Mouse (Mus musculus) liver, embryonic 13.5 days (tissue): ENCODE results near the gene Smurf2. TPM values are rescaled to one million over a fixed set of nuclear protein-coding genes. Genes with fewer than 3 reads are reported as not detected.
"Not testable (repeated sequence)": the region's sequence is repeated elsewhere in the genome, so short reads cannot be mapped to it uniquely, and the experiment has no call there.

Source experiments
- ATAC-seq: fragments of 200-750 bp; cut with Nextera tagmentation; 2 replicates; pipeline ENCODE4 v1.8.0; 2017; ENCODE audit warnings: low read depth, mild to moderate bottlenecking, moderate number of reproducible peaks, moderate library complexity
- DNase-seq: peaks from one replicate; pipeline ENCODE4 v3.0.0; 2022
- H3K27ac ChIP-seq: fragments of 300-500 bp; sonication (generic); 2 replicates; pipeline ENCODE4 v1.5.1; 2015; ENCODE audit warnings: moderate library complexity, mild to moderate bottlenecking, inconsistent platforms
- H3K27me3 ChIP-seq: fragments of 300-500 bp; sonication (generic); 2 replicates; pipeline ENCODE4 v1.6.1; 2015; ENCODE audit warnings: mild to moderate bottlenecking, inconsistent platforms
- H3K36me3 ChIP-seq: fragments of 300-500 bp; sonication (generic); 2 replicates; pipeline ENCODE4 v1.6.1; 2015; ENCODE audit warnings: mild to moderate bottlenecking, inconsistent platforms
- H3K4me1 ChIP-seq: fragments of 300-500 bp; sonication (generic); replicated peaks from 2 replicates; pipeline ENCODE4 v1.6.1; 2015; ENCODE audit warnings: inconsistent platforms
- H3K4me2 ChIP-seq: fragments of 300-500 bp; sonication (generic); 2 replicates; pipeline ENCODE4 v1.6.1; 2015; ENCODE audit warnings: inconsistent platforms, mild to moderate bottlenecking, moderate library complexity
- H3K4me3 ChIP-seq: fragments of 300-500 bp; sonication (generic); replicated peaks from 2 replicates; pipeline ENCODE4 v1.5.1; 2015; ENCODE audit warnings: mild to moderate bottlenecking, inconsistent platforms
- H3K9ac ChIP-seq: fragments of 300-500 bp; sonication (generic); 2 replicates; pipeline ENCODE4 v1.6.1; 2015; ENCODE audit warnings: mild to moderate bottlenecking, inconsistent platforms
- H3K9me3 ChIP-seq: fragments of 300-500 bp; sonication (generic); replicated peaks from 2 replicates; pipeline ENCODE4 v1.6.1; 2016; ENCODE audit warnings: inconsistent platforms
- WGBS: fragments of 180-500 bp; shearing (Covaris S2); methylation state at CpG from one replicate; pipeline ENCODE4 v1.1.7; 2015; ENCODE audit not compliant: insufficient replicate concordance; 5-methylcytosine and 5-hydroxymethylcytosine counted together
- polyA plus RNA-seq: library from polyadenylated mRNA; unstranded; fragments of >200 nt; fragmentation: Nextera tagmentation; extraction: Ambion mirVana; gene quantifications from 2 replicates; pipeline ENCODE4 v1.2.1, GENCODE M21; 2015

The Smurf2 gene
- polyA plus RNA-seq, 1 experiment from 2014 or later = 2.5 TPM

DNA sequence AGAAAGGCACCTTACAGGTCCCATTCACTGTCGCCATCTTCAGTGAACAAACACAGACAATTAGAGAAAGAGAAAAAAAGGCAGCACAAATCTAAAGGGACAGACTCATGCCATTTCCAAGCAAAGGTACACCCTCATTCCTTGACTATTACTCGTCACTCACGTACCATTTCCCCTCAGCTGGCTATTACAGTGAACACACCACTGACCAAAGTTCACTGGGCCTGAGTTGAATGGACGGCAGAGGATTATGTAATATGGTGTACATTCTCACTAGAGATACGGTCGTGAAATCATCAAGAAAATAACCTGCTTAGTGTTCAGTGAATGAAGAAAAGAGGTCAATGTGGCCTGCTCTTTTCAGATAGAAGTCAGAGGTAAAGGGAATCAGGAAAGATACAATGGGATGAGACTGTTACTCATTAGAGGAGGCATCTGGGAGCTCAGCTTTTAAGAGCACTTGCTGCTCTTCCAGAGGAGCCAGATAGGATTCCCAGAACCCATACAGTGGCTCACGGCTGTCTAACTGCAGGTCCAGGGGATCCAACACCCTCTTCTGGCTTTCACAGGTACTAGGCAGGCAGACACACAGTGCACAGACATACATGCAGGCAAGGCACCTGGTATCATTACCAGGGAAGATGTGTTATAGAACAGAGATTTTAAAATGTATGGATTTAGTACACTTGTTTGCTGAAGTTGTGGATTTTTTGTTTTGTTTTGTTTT is 107.9 kb downstream of the Smurf2 start:
- H3K4me1 ChIP-seq = no peaks in the 10 kb centered on the region
- no peak for ATAC-seq
- no peak overlapping the region for H3K4me2 ChIP-seq
- H3K9me3 ChIP-seq = no peaks in the 10 kb centered on the region
- no peak overlapping the region for H3K9ac ChIP-seq
- H3K27ac ChIP-seq = peak overlapping the region; percentile 60
- H3K27me3 ChIP-seq = no peaks in the 10 kb centered on the region
- 80% methylated on average over 7 of the region's 7 CpGs for WGBS
- DNase-seq = no peak
- H3K36me3 ChIP-seq = peaks cover 88% of the 10 kb centered on the region
- H3K4me3 ChIP-seq = no peak overlapping the region

DNA sequence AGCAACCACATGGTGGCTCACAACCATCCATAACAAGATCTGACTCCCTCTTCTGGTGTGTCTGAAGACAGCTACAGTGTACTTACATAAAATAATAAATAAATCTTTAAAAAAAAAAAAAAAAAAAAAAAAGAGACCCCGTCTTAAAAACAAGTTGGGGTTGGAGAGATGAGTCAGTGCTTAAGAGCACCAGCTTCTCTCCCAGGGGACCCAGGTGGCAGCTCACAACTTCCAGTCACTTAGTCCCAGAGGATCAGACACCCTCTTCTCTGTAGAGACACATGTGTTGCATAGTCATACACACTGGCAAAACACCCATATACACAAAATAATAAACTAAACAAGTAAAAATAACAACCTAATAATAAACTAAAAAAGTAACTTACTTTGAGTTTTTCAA is 113.1 kb downstream of the Smurf2 start:
- H3K36me3 ChIP-seq = peaks cover 74% of the 10 kb centered on the region
- DNase-seq, H3K4me1 ChIP-seq, H3K4me2 ChIP-seq, H3K4me3 ChIP-seq, ATAC-seq, H3K9me3 ChIP-seq, H3K27me3 ChIP-seq, H3K27ac ChIP-seq, H3K9ac ChIP-seq: not testable (repeated sequence)
- 63% methylated on average over 1 of the region's 1 CpGs for WGBS

DNA sequence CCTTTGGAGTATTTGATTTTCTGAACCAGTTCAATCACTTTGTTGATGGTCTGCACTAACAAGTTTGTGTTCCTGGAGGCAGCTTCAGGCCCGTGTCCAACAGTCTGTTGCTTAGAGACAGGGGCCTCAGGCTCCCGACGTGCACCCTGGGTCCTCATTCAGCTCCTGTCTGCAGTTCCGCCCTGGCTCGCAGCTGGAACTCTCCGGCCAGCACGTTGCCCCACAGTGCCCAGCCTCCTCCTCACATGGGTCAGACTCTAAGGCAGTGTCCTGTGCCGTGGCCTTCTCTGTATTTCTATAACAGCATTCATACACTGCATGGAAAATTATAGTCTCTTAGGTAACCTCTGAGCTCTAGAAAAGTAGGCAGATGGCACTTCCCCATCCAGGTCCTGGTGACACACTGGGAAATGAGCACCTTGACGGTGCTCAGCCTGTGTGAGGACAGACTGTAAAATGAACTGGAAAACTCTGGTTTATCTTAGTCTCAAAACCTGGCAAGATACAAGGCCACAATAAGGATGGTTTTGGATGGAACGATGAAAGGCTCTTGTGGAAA is 118.4 kb downstream of the Smurf2 start:
- Histone ChIP-seq H3K4me1 (no peaks in the 10 kb centered on the region), H3K27ac (no peak overlapping the region), H3K4me2 (no peak overlapping the region), H3K27me3 (no peaks in the 10 kb centered on the region), H3K36me3 (peaks cover 86% of the 10 kb centered on the region), H3K9me3 (no peaks in the 10 kb centered on the region), H3K4me3 (no peak overlapping the region), H3K9ac (no peak overlapping the region)
- DNase-seq = no peak
- ATAC-seq = no peak
- WGBS = 86% methylated on average over 10 of the region's 10 CpGs

DNA sequence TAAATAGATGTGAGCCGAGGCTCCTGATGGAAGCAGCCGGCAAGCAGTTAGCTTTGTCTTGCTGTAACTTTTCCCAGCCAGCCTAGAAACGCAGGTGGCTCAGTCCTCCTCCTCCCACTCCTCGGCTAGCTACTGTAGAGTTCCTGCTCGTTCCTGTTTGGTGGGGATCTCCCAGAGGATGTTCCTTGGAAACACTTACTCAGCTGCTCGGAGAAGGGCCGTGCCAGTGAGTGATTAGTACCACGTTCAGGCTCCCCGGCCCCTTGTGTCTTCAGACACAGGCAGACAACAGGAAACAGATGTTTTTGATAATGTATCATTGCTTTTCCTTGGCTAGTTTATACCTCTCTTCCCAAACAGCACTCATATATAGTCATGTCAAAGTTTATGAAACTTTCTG is 124.8 kb downstream of the Smurf2 start:
- 29% methylated on average over 9 of the region's 9 CpGs for WGBS
- no peak overlapping the region for H3K4me2 ChIP-seq
- no peak for ATAC-seq
- H3K9me3 ChIP-seq = no peaks in the 10 kb centered on the region
- H3K27ac ChIP-seq = no peak overlapping the region
- peaks cover 23% of the 10 kb centered on the region for H3K4me1 ChIP-seq
- no peak overlapping the region for H3K9ac ChIP-seq
- no peak for DNase-seq
- H3K4me3 ChIP-seq = no peak overlapping the region
- no peaks in the 10 kb centered on the region for H3K27me3 ChIP-seq
- peaks cover 82% of the 10 kb centered on the region for H3K36me3 ChIP-seq

DNA sequence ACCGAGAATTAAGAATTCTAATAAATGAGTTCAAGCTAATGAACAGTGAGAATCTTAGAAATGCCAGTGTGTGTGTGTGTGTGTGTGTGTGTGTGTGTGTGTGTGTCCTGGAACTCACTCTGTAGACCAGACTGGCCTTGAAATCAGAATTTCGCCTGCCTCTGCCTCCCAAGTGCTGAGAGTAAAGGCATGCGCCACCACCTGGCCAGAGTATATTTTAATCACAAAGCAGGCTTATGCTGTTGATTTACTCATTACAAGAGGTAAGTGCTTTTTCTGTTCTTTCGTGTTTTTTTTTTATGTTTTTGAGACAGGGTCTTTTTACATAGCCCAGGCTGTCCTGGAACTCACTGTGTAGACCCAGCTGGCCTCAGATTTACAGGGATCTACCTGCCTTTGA is 126.7 kb downstream of the Smurf2 start:
- DNase-seq (no peak), ATAC-seq (no peak)
- Histone ChIP-seq H3K9ac (no peak overlapping the region), H3K4me1 (peaks cover 29% of the 10 kb centered on the region), H3K27me3 (no peaks in the 10 kb centered on the region), H3K9me3 (no peaks in the 10 kb centered on the region), H3K27ac (no peak overlapping the region), H3K4me3 (no peak overlapping the region), H3K4me2 (no peak overlapping the region), H3K36me3 (peaks cover 64% of the 10 kb centered on the region)
- WGBS = 75% methylated on average over 4 of the region's 4 CpGs

DNA sequence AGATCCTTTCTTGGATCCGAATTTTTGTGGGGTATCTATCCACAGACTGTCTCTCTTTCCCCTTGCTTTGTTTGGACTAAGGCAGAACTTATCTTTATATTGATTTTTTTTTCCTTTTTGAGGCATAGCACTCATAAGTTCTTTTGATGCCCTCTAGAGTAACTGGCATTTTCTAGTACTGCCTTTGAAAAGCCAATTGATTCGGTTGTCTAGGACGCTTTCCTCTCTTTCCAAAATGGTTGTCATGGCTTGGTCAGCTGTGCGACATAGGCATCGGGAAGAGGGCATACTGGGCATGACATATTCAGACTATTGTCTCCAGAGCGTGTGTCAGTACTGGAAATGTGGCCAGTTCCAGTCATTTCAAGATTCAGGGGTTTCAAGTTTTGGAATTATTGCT is 130.9 kb downstream of the Smurf2 start:
- Histone ChIP-seq H3K9me3 (no peaks in the 10 kb centered on the region), H3K27me3 (no peaks in the 10 kb centered on the region), H3K4me3 (peak overlapping the region; percentile 96), H3K36me3 (peaks cover 53% of the 10 kb centered on the region), H3K27ac (peak overlapping the region; percentile 99), H3K4me2 (peak overlapping the region; percentile 76), H3K9ac (peak overlapping the region; percentile 99), H3K4me1 (peaks cover 37% of the 10 kb centered on the region)
- peak; percentile 10 for DNase-seq
- WGBS = under 1% methylated on average over 6 of the region's 6 CpGs
- no peak for ATAC-seq

DNA sequence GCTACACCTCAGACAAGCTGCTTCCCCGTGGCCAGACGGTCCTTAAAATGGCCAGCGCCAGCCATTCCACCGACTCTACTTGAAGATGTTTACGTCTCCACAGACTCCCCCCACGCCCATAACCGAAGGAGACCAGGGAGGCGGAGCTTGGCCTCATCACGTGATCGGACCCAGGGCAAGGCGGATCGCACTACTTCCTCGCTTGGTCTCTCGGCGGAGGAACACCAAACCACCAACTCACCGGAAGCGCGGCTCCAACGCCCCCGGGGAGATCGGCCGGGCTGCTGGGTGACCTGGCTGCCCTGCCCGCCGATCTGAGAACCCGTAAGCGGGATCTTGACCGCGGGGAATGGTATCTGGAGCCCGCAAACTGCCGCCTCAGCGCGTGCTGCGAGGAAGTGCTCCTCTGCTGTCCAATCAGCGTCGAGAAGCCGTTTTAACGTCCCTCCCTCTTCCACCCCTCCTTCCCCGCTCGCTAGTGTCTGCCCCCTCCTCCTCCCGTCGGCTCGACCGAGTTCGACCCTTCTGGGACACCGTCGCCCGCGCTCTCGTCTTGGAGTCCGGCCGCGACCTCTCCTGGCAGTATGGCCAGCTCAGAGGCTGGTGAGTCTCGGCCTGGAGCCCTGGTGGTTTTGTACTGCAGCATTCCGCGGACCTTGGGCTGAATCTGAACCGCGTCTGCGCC is 131.6 kb downstream of the Smurf2 start, which contains the start of the genes Ddx5 and Cep95:
TSS of gene Ddx5 (minus strand) at position 411 of the 685 bp plus-strand sequence.
TSS of gene Cep95 (plus strand) at position 478 of the 685 bp plus-strand sequence.
- under 1% methylated on average over 58 of the region's 58 CpGs for WGBS
- Histone ChIP-seq H3K4me3 (peak within 1 kb of the TSS; percentile 96), H3K27ac (peak within 1 kb of the TSS; percentile 99), H3K4me1 (peaks cover 35% of the 10 kb centered on the region), H3K36me3 (peaks cover 53% of the 10 kb centered on the region), H3K9ac (peak within 1 kb of the TSS; percentile 99), H3K4me2 (peak within 1 kb of the TSS; percentile 76), H3K9me3 (no peaks in the 10 kb centered on the region), H3K27me3 (no peaks in the 10 kb centered on the region)
- DNase-seq (peak; percentile 97), ATAC-seq (peak; percentile 87)

DNA sequence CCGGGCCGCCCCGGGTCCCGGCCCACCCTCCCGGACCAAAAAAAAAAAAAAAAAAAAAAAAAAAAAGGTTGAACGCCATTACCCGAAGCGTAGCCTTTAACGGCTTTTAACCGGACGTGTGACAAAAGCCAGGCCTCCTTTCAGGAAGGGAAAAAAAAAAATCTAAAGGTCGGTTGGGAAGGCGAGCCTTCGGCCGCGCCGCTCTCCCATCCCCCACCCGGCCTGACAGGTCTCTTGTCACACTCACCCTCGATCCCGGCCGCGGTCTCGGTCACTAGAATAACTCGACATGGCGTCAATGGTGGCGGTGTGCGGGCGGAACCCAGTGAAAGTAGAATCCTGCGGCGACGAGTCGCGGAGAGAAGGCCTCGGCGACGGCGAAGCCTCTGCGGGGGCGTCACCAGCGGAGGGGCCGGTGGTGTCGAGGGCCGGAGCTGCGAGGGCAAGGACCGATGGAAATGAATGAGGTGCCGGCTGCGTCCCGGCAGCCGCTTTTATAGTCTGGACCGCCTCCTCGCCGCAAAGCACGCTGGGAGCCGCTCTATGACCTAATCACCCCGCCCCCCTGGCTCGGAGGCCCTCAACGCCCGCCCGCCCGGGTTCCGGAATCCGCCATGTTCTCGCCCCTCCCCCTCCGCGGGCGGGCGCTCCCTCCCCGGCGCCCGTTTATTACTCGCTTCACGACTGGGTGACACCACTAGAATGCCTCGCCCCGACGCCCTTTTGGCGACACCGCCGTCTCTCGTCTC is 132.3 kb downstream of the Smurf2 start:
- H3K27me3 ChIP-seq = no peaks in the 10 kb centered on the region
- H3K36me3 ChIP-seq = peaks cover 57% of the 10 kb centered on the region
- WGBS = under 1% methylated on average over 76 of the region's 79 CpGs
- ATAC-seq (peak; percentile 77), DNase-seq (peak; percentile 95)
- peak overlapping the region; percentile 96 for H3K4me3 ChIP-seq
- H3K4me2 ChIP-seq = peak overlapping the region; percentile 76
- no peaks in the 10 kb centered on the region for H3K9me3 ChIP-seq
- H3K4me1 ChIP-seq = peaks cover 41% of the 10 kb centered on the region
- H3K27ac ChIP-seq = peak overlapping the region; percentile 99
- peak overlapping the region; percentile 99 for H3K9ac ChIP-seq

DNA sequence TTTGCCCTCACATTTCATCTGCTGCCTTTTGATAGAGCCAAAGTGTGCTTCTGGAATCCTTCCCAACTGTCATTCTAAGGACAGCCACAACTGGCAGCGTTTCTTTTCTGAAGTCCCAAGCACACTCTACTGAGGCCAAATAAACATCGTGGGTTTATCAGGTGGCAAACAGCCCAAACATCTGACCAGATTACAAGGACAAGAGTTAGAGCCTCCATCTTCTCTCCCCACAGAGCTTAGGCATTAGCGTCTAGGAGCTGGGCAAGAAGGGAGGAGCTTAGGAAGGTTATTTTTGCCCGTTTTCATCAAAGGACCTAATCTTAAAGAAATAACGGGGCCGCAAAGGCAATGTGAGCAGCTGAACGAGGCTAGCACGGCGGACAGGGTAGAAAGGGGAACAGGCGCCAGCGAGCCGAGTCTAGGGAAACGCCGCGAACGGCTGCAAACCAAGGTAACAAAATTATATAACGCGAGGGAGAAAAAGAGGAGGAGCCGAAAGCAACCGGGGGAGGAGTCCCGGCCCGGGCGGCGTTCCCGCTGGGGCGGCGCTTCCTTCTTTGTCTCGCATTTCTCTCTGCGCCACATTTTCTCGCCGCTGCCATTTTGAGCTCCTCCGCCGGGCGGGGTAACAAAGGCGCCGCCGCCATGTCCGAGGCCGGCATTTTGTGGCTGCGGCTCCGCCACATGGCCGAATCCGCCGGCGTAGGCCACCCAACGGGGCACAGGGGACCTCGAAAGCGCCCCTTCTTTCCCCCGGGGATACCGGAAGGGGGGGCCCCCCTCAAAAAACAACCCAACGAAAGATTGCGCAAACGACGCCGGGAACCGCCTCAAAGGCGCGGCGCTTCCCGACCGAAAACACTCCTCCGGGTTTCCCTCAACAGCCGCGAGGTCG is 133.1 kb downstream of the Smurf2 start:
- WGBS = under 1% methylated on average over 65 of the region's 65 CpGs
- H3K9me3 ChIP-seq = no peaks in the 10 kb centered on the region
- peak overlapping the region; percentile 96 for H3K4me3 ChIP-seq
- H3K9ac ChIP-seq = peak overlapping the region; percentile 99
- H3K4me1 ChIP-seq = peaks cover 49% of the 10 kb centered on the region
- peak overlapping the region; percentile 75 for H3K4me2 ChIP-seq
- peak overlapping the region; percentile 99 for H3K27ac ChIP-seq
- peaks cover 57% of the 10 kb centered on the region for H3K36me3 ChIP-seq
- no peaks in the 10 kb centered on the region for H3K27me3 ChIP-seq
- ATAC-seq (peak; percentile 39), DNase-seq (peak; percentile 81)

DNA sequence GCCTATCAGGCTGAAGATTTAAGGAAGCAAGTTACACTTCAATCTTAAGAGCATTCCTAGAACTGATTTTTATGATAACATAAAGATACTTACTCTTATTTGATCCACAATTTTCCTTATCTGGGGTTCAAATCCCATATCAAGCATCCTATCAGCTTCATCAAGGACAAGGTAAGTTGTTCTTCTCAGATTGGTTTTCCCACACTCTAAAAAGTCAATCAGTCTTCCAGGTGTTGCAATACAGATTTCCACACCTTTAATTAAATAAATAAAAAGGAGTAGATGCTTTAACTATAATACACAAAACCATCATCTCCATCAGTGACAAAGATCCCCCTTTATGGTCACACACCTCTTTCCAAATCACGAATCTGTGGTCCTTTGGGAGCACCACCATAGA is 135.5 kb downstream of the Smurf2 start:
- peak overlapping the region; percentile 75; the same call in 1 of the 2 replicates for H3K4me2 ChIP-seq
- H3K36me3 ChIP-seq = peaks cover 71% of the 10 kb centered on the region
- no peak overlapping the region for H3K4me3 ChIP-seq
- WGBS = 73% methylated on average over 1 of the region's 1 CpGs
- no peaks in the 10 kb centered on the region for H3K9me3 ChIP-seq
- DNase-seq (no peak), ATAC-seq (no peak)
- H3K9ac ChIP-seq = peak overlapping the region; percentile 99; the same call in 1 of the 2 replicates
- no peak overlapping the region for H3K27ac ChIP-seq
- no peaks in the 10 kb centered on the region for H3K27me3 ChIP-seq
- peaks cover 45% of the 10 kb centered on the region for H3K4me1 ChIP-seq
